Comparison of ENCODE assay signal across 10 mouse cellular contexts in genomic region chr7:3376831-3377230, GRCm38 (mm10). TPM values are rescaled to one million over a fixed set of nuclear protein-coding genes. Genes with fewer than 3 reads are reported as not detected.
DNase-seq lines count a peak whose midpoint lies in the region; ATAC-seq and TF ChIP-seq lines count a peak whose summit lies in the region.
"Had no signal": no experiment of that assay in that cellular context is flagged by ENCODE, and none has a peak within 500 bp of the region (broad histone marks: within the 10 kb centered on the region; RNA-seq: fewer than 3 reads in every experiment).

No protein-coding gene starts in this region.

- no peak for TF ChIP-seq POLR2A in brain, embryonic 14.5 days (IDR thresholded peaks at IDR 0.05; ENCODE audit: borderline replicate concordance, extremely low read depth, insufficient read depth, insufficient read length, poor library complexity, severe bottlenecking)

- H3K4me3 ChIP-seq in forebrain, embryonic 11.5 days (ENCODE audit: low read depth, low read length): no peak overlapping the region
- no peak overlapping the region for H3K4me3 ChIP-seq in forebrain, embryonic 14.5 days (ENCODE audit: low read depth, low read length)
- no peak overlapping the region for H3K4me3 ChIP-seq in heart, postnatal 0 days (ENCODE audit: low read depth, low read length)
- no peak overlapping the region for H3K4me3 ChIP-seq in forebrain, embryonic 15.5 days
- H3K4me3 ChIP-seq: myocyte had no signal

- no peaks in the 10 kb centered on the region for H3K27me3 ChIP-seq in forebrain, embryonic 11.5 days (ENCODE audit: control insufficient read depth, insufficient read depth, low read length)
- H3K27me3 ChIP-seq in forebrain, embryonic 14.5 days (replicated peaks; ENCODE audit: control insufficient read depth, insufficient read depth, low read length): no peaks in the 10 kb centered on the region
- no peaks in the 10 kb centered on the region for H3K27me3 ChIP-seq in heart, postnatal 0 days (ENCODE audit: control insufficient read depth, insufficient read depth, low read length)
- no peaks in the 10 kb centered on the region for H3K27me3 ChIP-seq in forebrain, embryonic 15.5 days

- WGBS in forebrain, embryonic 11.5 days: 59% methylated on average over 4 of the region's 4 CpGs
- WGBS in forebrain, embryonic 14.5 days: 56% methylated on average over 4 of the region's 4 CpGs
- 38% methylated on average over 4 of the region's 4 CpGs for WGBS in heart, postnatal 0 days
- 58% methylated on average over 4 of the region's 4 CpGs for WGBS in forebrain, embryonic 15.5 days

- TF ChIP-seq EP300 in heart, postnatal 0 days (IDR thresholded peaks at IDR 0.05; ENCODE audit: low read depth): no peak

- ATAC-seq in forebrain, embryonic 11.5 days (replicated peaks; ENCODE audit: low FRiP score): no peak
- no peak; the same call in 1 of the 2 replicates for ATAC-seq in forebrain, embryonic 14.5 days
- 0 out of 2 replicates have a peak, but pooled peaks have one; percentile 17 for ATAC-seq in heart, postnatal 0 days (ENCODE audit: insufficient read depth, low read depth)
- ATAC-seq in megakaryocyte progenitor cell, adult 5-6 weeks (replicated peaks; ENCODE audit: poor library complexity): peak; percentile 80
- ATAC-seq in forebrain, embryonic 15.5 days (replicated peaks): no peak

- H3K27ac ChIP-seq in forebrain, embryonic 11.5 days (ENCODE audit: low read depth, low read length): no peak overlapping the region
- H3K27ac ChIP-seq in forebrain, embryonic 14.5 days (ENCODE audit: low read depth, low read length): no peak overlapping the region
- H3K27ac ChIP-seq in heart, postnatal 0 days (ENCODE audit: low read depth): no peak overlapping the region
- H3K27ac ChIP-seq in forebrain, embryonic 15.5 days (replicated peaks): no peak overlapping the region

- H3K4me2 ChIP-seq in forebrain, embryonic 11.5 days (ENCODE audit: low read depth, low read length, severe bottlenecking): no peak overlapping the region
- H3K4me2 ChIP-seq in forebrain, embryonic 14.5 days (ENCODE audit: low read length): no peak overlapping the region
- H3K4me2 ChIP-seq in heart, postnatal 0 days (ENCODE audit: low read depth, low read length): no peak overlapping the region
- no peak overlapping the region for H3K4me2 ChIP-seq in forebrain, embryonic 15.5 days (replicated peaks)

- peak; percentile 66 for DNase-seq in forebrain, embryonic 11.5 days (ENCODE audit: low spot score)
- no peak for DNase-seq in forebrain, embryonic 14.5 days (ENCODE audit: low spot score)
- DNase-seq in right cerebral cortex, postnatal 14 days: peak; percentile 60
- DNase-seq in right cerebral cortex, postnatal 25 days: no peak
- DNase-seq in brain, embryonic 14.5 days (ENCODE audit: low read depth): no peak
- DNase-seq in heart, postnatal 0 days (ENCODE audit: low spot score): no peak

- H3K9ac ChIP-seq in forebrain, embryonic 11.5 days (ENCODE audit: low read length): no peak overlapping the region
- no peak overlapping the region for H3K9ac ChIP-seq in forebrain, embryonic 14.5 days (ENCODE audit: low read length)
- H3K9ac ChIP-seq in heart, postnatal 0 days (replicated peaks; ENCODE audit: low read depth, low read length): no peak overlapping the region
- no peak overlapping the region for H3K9ac ChIP-seq in forebrain, embryonic 15.5 days (replicated peaks)

- H3K4me1 ChIP-seq in forebrain, embryonic 11.5 days (replicated peaks; ENCODE audit: control insufficient read depth, insufficient read depth, low read length): no peaks in the 10 kb centered on the region
- no peaks in the 10 kb centered on the region for H3K4me1 ChIP-seq in forebrain, embryonic 14.5 days (ENCODE audit: control insufficient read depth, insufficient read depth, low read length)
- no peaks in the 10 kb centered on the region for H3K4me1 ChIP-seq in heart, postnatal 0 days (ENCODE audit: control insufficient read depth, insufficient read depth)
- H3K4me1 ChIP-seq in forebrain, embryonic 15.5 days: no peaks in the 10 kb centered on the region

- no peaks in the 10 kb centered on the region for H3K9me3 ChIP-seq in forebrain, embryonic 11.5 days (ENCODE audit: control insufficient read depth, low read length)
- H3K9me3 ChIP-seq in forebrain, embryonic 14.5 days (replicated peaks; ENCODE audit: control insufficient read depth, low read length): no peaks in the 10 kb centered on the region
- H3K9me3 ChIP-seq in heart, postnatal 0 days (replicated peaks; ENCODE audit: control insufficient read depth, low read length): no peaks in the 10 kb centered on the region
- no peaks in the 10 kb centered on the region for H3K9me3 ChIP-seq in forebrain, embryonic 15.5 days

- TF ChIP-seq CTCF in brain, embryonic 14.5 days (IDR thresholded peaks at IDR 0.05; ENCODE audit: borderline replicate concordance, extremely low read depth, insufficient read depth, insufficient read length): peak; percentile 66
- peak; percentile 52 for TF ChIP-seq CTCF in heart, postnatal 0 days (IDR thresholded peaks at IDR 0.05; ENCODE audit: low read depth)

- H3K36me3 ChIP-seq in forebrain, embryonic 11.5 days (ENCODE audit: control insufficient read depth, insufficient read depth, low read length): no peaks in the 10 kb centered on the region
- no peaks in the 10 kb centered on the region for H3K36me3 ChIP-seq in forebrain, embryonic 14.5 days (ENCODE audit: control insufficient read depth, insufficient read depth, low read length)
- H3K36me3 ChIP-seq in heart, postnatal 0 days (replicated peaks; ENCODE audit: control insufficient read depth, insufficient read depth, low read length): no peaks in the 10 kb centered on the region
- H3K36me3 ChIP-seq in forebrain, embryonic 15.5 days: no peaks in the 10 kb centered on the region

RNA-seq across cellular contexts. Expression of gene Cacng8, which starts 13.7 kb away (rescaled TPM):
- polyA plus RNA-seq in forebrain, embryonic 11.5 days (2014; fragmentation: Nextera tagmentation; extraction: Ambion mirVana): 7.9 and 9.3 TPM in 2 replicates
- polyA plus RNA-seq in forebrain, embryonic 14.5 days (2014; fragmentation: Nextera tagmentation; extraction: Ambion mirVana): 8.6 and 11.1 TPM in 2 replicates
- 22.4 and 26.3 TPM in 2 replicates for polyA plus RNA-seq in brain, embryonic 14.5 days (2012; rRNA removed)
- total RNA-seq in heart, postnatal 0 days (2014; rRNA removed; ENCODE audit: low replicate concordance): not detected in 2 replicates
- polyA plus RNA-seq in heart, postnatal 0 days (2015; fragmentation: Nextera tagmentation; extraction: Ambion mirVana): not detected in 2 replicates
- not detected in 2 replicates for total RNA-seq in megakaryocyte progenitor cell, adult 5-6 weeks (2015)
- not detected in 2 replicates for total RNA-seq in megakaryocyte progenitor cell, adult 5-6 weeks (2017)
- polyA plus RNA-seq in forebrain, embryonic 15.5 days (2015; fragmentation: Nextera tagmentation; extraction: Ambion mirVana): 12.5 and 16.4 TPM in 2 replicates

RNA-seq across cellular contexts. Expression of gene Cacng7, which starts 44.1 kb away (rescaled TPM):
- 4.9 and 5.6 TPM in 2 replicates for polyA plus RNA-seq in forebrain, embryonic 11.5 days (2014; fragmentation: Nextera tagmentation; extraction: Ambion mirVana)
- polyA plus RNA-seq in forebrain, embryonic 14.5 days (2014; fragmentation: Nextera tagmentation; extraction: Ambion mirVana): 3.3 and 3.8 TPM in 2 replicates
- polyA plus RNA-seq in brain, embryonic 14.5 days (2012; rRNA removed): 145 and 171 TPM in 2 replicates
- 4.0 and 6.3 TPM in 2 replicates for total RNA-seq in heart, postnatal 0 days (2014; rRNA removed; ENCODE audit: low replicate concordance)
- polyA plus RNA-seq in heart, postnatal 0 days (2015; fragmentation: Nextera tagmentation; extraction: Ambion mirVana): 0.15 and 0.29 TPM in 2 replicates
- not detected in 2 replicates for total RNA-seq in megakaryocyte progenitor cell, adult 5-6 weeks (2015)
- total RNA-seq in megakaryocyte progenitor cell, adult 5-6 weeks (2017): not detected in 2 replicates
- polyA plus RNA-seq in forebrain, embryonic 15.5 days (2015; fragmentation: Nextera tagmentation; extraction: Ambion mirVana): 3.4 and 4.5 TPM in 2 replicates

RNA-seq across cellular contexts. Expression of gene Cacng6, which starts 47.2 kb away (rescaled TPM):
- polyA plus RNA-seq in forebrain, embryonic 11.5 days (2014; fragmentation: Nextera tagmentation; extraction: Ambion mirVana): 0.40 and 0.44 TPM in 2 replicates
- 0.09 TPM in 1 of 2 replicates, not detected in the other for polyA plus RNA-seq in forebrain, embryonic 14.5 days (2014; fragmentation: Nextera tagmentation; extraction: Ambion mirVana)
- polyA plus RNA-seq in brain, embryonic 14.5 days (2012; rRNA removed): 0.16 and 0.18 TPM in 2 replicates
- 12.0 and 21.3 TPM in 2 replicates for total RNA-seq in heart, postnatal 0 days (2014; rRNA removed; ENCODE audit: low replicate concordance)
- 20.4 and 20.9 TPM in 2 replicates for polyA plus RNA-seq in heart, postnatal 0 days (2015; fragmentation: Nextera tagmentation; extraction: Ambion mirVana)
- total RNA-seq in megakaryocyte progenitor cell, adult 5-6 weeks (2015): not detected in 2 replicates
- total RNA-seq in megakaryocyte progenitor cell, adult 5-6 weeks (2017): not detected in 2 replicates
- polyA plus RNA-seq in forebrain, embryonic 15.5 days (2015; fragmentation: Nextera tagmentation; extraction: Ambion mirVana): 0.08 and 0.14 TPM in 2 replicates
- polyA plus RNA-seq: intestine, embryonic 14.5 days had no signal

Comparison
In these comparisons a context has a peak if more than half of its experiments do, and no peak if none do; other contexts are left out.
1. DNase-seq: peak in forebrain, embryonic 11.5 days (single experiment) and right cerebral cortex, postnatal 14 days (single experiment); none in forebrain, embryonic 14.5 days (single experiment), right cerebral cortex, postnatal 25 days (single experiment), brain, embryonic 14.5 days (single experiment) and heart, postnatal 0 days (single experiment).
2. ATAC-seq: peak in heart, postnatal 0 days (single experiment) and megakaryocyte progenitor cell, adult 5-6 weeks (single experiment); none in forebrain, embryonic 11.5 days (single experiment), forebrain, embryonic 14.5 days (single experiment) and forebrain, embryonic 15.5 days (single experiment).
3. RNA of gene Cacng7, which starts 44.1 kb away (polyA plus RNA-seq): 145 to 171 TPM in brain, embryonic 14.5 days; 4.9 to 5.6 TPM in forebrain, embryonic 11.5 days, 3.3 to 3.8 TPM in forebrain, embryonic 14.5 days, 3.4 to 4.5 TPM in forebrain, embryonic 15.5 days and 0.15 to 0.29 TPM in heart, postnatal 0 days; every median in the first group is over 10 times any median in the second.
4. RNA of gene Cacng6, which starts 47.2 kb away (polyA plus RNA-seq): 20.4 to 20.9 TPM in heart, postnatal 0 days; 0.40 to 0.44 TPM in forebrain, embryonic 11.5 days, 0.16 to 0.18 TPM in brain, embryonic 14.5 days, 0.09 TPM in forebrain, embryonic 14.5 days and 0.08 to 0.14 TPM in forebrain, embryonic 15.5 days; every median in the first group is over 10 times any median in the second.